Mouse (Mus musculus): ENCODE measurements at regions not wholly inside any gene's neighbourhood (a gene's known extent, or its start where the extent isn't known, plus 50 kb on each side); places are given as distances from the start of the nearest gene placed in this dataset.

GRCm38 (mm10) chr15:36903922-36904321, 103.7 kb downstream of the Zfp706 start:
- TF ChIP-seq POLR2A (IDR thresholded peaks at IDR 0.05; ENCODE audit: borderline replicate concordance, extremely low read depth, insufficient read depth, insufficient read length, poor library complexity, severe bottlenecking) (no peak), CTCF (IDR thresholded peaks at IDR 0.05; ENCODE audit: borderline replicate concordance, extremely low read depth, insufficient read depth, insufficient read length) (no peak)

Measured in brain, embryonic 14.5 days (tissue).